Mouse (Mus musculus) MEL (cell line): ENCODE results near the gene Usp39. TPM values are rescaled to one million over a fixed set of nuclear protein-coding genes. Genes with fewer than 3 reads are reported as not detected.

Experiments used
- DNase-seq: peaks from one replicate; pipeline ENCODE4 v3.0.0; 2011; ENCODE audit warnings: low read depth, low spot score
- H3K27ac ChIP-seq: 2 replicates; pipeline ENCODE4 v1.5.1; 2012; ENCODE audit warnings: low read depth, mild to moderate bottlenecking, control low read depth, low read length, moderate library complexity; ENCODE audit not compliant: control insufficient read depth
- H3K27me3 ChIP-seq, 2 experiments: fragments of 150-350 bp in 1 of 2; sonication (generic) in 1 of 2; 2 replicates each; pipeline ENCODE4 v1.6.1; 2012; ENCODE audit warnings: low read length in 2 of 2, mild to moderate bottlenecking in 2 of 2, improper control_type of control experiment in 1 of 2, moderate library complexity in 1 of 2; ENCODE audit not compliant: insufficient read depth in 2 of 2, control insufficient read depth in 1 of 2
- H3K36me3 ChIP-seq, 2 experiments: 2 replicates each; pipeline ENCODE4 v1.6.1; 2012 to 2014; ENCODE audit warnings: low read length in 2 of 2, improper control_type of control experiment in 1 of 2, inconsistent platforms in 1 of 2, mild to moderate bottlenecking in 1 of 2; ENCODE audit not compliant: insufficient read depth in 2 of 2, control insufficient read depth in 1 of 2
- H3K4me1 ChIP-seq, 2 experiments: fragments of 150-350 bp in 1 of 2; sonication (generic) in 1 of 2; 2 replicates each; pipeline ENCODE4 v1.6.1; 2012; ENCODE audit warnings: low read length in 2 of 2, improper control_type of control experiment in 1 of 2, mild to moderate bottlenecking in 1 of 2; ENCODE audit not compliant: insufficient read depth in 2 of 2, control insufficient read depth in 1 of 2
- H3K4me3 ChIP-seq, 2 experiments: fragments of 150-350 bp in 1 of 2; sonication (generic) in 1 of 2; 2 replicates each; pipeline ENCODE4 v1.5.1; 2012; ENCODE audit warnings: low read depth in 2 of 2, low read length in 2 of 2, mild to moderate bottlenecking in 2 of 2, moderate library complexity in 2 of 2, control low read depth in 1 of 2, improper control_type of control experiment in 1 of 2; ENCODE audit not compliant: control insufficient read depth in 1 of 2, insufficient read depth in 1 of 2
- H3K79me2 ChIP-seq: 2 replicates; pipeline ENCODE4 v1.6.1; 2012; ENCODE audit warnings: mild to moderate bottlenecking, low read length, moderate library complexity; ENCODE audit not compliant: control insufficient read depth, poor library complexity, insufficient read depth
- H3K9ac ChIP-seq: 2 replicates; pipeline ENCODE4 v1.6.1; 2012; ENCODE audit warnings: low read depth, mild to moderate bottlenecking, control low read depth, low read length, moderate library complexity; ENCODE audit not compliant: control insufficient read depth, poor library complexity, severe bottlenecking
- H3K9me3 ChIP-seq: fragments of 150-350 bp; sonication (generic); replicated peaks from 2 replicates; pipeline ENCODE4 v1.6.1; 2012; ENCODE audit warnings: mild to moderate bottlenecking, low read length, improper control_type of control experiment, moderate library complexity; ENCODE audit not compliant: insufficient read depth
- CHD2 ChIP-seq: IDR thresholded peaks from 2 replicates; pipeline ENCODE4 v1.6.1; 2011; ENCODE audit warnings: low read length, improper control_type of control experiment
- EP300 ChIP-seq, 2 experiments: IDR thresholded peaks; 2 replicates each; pipeline ENCODE4 v1.6.1; 2011; ENCODE audit warnings: improper control_type of control experiment in 2 of 2, low read length in 2 of 2, low read depth in 1 of 2, mild to moderate bottlenecking in 1 of 2
- ETS1 ChIP-seq: IDR thresholded peaks from 2 replicates; pipeline ENCODE4 v1.6.1; 2012; ENCODE audit warnings: low read depth, mild to moderate bottlenecking, inconsistent platforms, low read length, improper control_type of control experiment, moderate library complexity
- GABPA ChIP-seq: IDR thresholded peaks from 2 replicates; pipeline ENCODE4 v1.6.1; 2012; ENCODE audit warnings: low read depth, mild to moderate bottlenecking, inconsistent platforms, low read length, improper control_type of control experiment, moderate library complexity
- GATA1 ChIP-seq: IDR thresholded peaks from 2 replicates; pipeline ENCODE4 v1.6.1; 2011; ENCODE audit warnings: low read depth, low read length, improper control_type of control experiment
- KAT2A ChIP-seq: conservative IDR thresholded peaks from 2 replicates; pipeline ENCODE4 v1.6.1; 2012; ENCODE audit warnings: low read depth, low read length, improper control_type of control experiment, inconsistent platforms
- MEF2A ChIP-seq: IDR thresholded peaks from 2 replicates; pipeline ENCODE4 v1.6.1; 2014; ENCODE audit warnings: low read depth, mild to moderate bottlenecking, inconsistent platforms, low read length, improper control_type of control experiment; ENCODE audit not compliant: poor library complexity, insufficient replicate concordance, severe bottlenecking; ENCODE audit errors: extremely low read depth
- MYC ChIP-seq: IDR thresholded peaks from 2 replicates; pipeline ENCODE4 v1.6.1; 2011; ENCODE audit warnings: low read depth, mild to moderate bottlenecking, low read length, improper control_type of control experiment, moderate library complexity
- POLR2AphosphoS2 ChIP-seq: IDR thresholded peaks from 2 replicates; pipeline ENCODE4 v1.6.1; 2011; ENCODE audit warnings: low read length, improper control_type of control experiment
- POLR2AphosphoS5 ChIP-seq: IDR thresholded peaks from 2 replicates; pipeline ENCODE4 v1.6.1; 2012; ENCODE audit warnings: low read depth, borderline replicate concordance, mild to moderate bottlenecking, inconsistent platforms, low read length, moderate library complexity, mixed read lengths
- USF2 ChIP-seq, 2 experiments: IDR thresholded peaks; 2 replicates each; pipeline ENCODE4 v1.6.1; 2011 to 2012; ENCODE audit warnings: improper control_type of control experiment in 2 of 2, low read length in 2 of 2, borderline replicate concordance in 1 of 2, inconsistent platforms in 1 of 2, low read depth in 1 of 2, mild to moderate bottlenecking in 1 of 2; ENCODE audit not compliant: insufficient read depth in 1 of 2
- polyA plus RNA-seq, 2 experiments: library from polyadenylated mRNA; stranded (reverse) in 1 of 2; unstranded in 1 of 2; fragments of >175 nt in 1 of 2; fragments of >200 nt in 1 of 2; gene quantifications; 2 replicates each; pipeline versions ENCODE4 v1.2.1 to v1.2.4; 2012; ENCODE audit warnings: low replicate concordance in 2 of 2, low read depth in 1 of 2; ENCODE audit not compliant: insufficient read length in 2 of 2, insufficient read depth in 1 of 2, missing spikeins in 1 of 2
- total RNA-seq: library from RNA; depleted of rRNA; stranded (reverse); fragments of 300-350 nt; gene quantifications from 2 replicates; pipeline ENCODE4 v1.2.3, GENCODE M21; 2012; rRNA removed

Usp39 gene
- total and polyA plus RNA-seq, 3 experiments, result 103 to 106 TPM; not detected in 1

DNA sequence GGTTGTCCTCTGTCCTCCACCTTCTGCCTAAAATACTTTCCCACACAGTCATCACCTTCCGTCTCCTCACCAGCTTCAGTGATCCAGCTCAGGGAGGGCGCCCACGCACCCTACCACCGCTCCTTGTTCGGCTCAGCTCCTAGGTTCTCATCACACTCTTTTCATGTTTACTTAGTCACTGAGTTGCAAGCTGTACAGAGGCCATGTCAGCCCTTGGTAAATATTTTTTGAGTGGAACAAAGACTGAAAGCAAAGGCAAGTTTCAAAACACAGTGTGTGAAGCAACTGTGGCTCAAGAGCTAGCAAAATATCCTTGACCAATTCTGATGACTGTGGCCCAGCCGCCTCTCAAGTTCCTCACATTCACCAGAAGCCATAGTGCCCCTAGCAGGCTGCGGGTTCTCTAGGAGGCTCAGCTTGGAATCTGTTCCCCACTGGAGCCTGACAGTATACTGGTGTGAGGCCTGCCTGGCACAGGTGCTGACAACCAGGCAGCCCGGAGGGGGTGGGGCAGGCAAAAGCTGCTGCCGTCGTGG is 72.8 kb downstream of the Usp39 start:
- no peak for DNase-seq
- Histone ChIP-seq H3K27me3 (peaks cover 4% of the 10 kb centered on the region in 2 experiments; a peak in 2 of 4 replicates), H3K79me2 (no peaks in the 10 kb centered on the region), H3K4me1 (no peaks in the 10 kb centered on the region), H3K9ac (no peak overlapping the region), H3K27ac (no peak overlapping the region), H3K36me3 (no peaks in the 10 kb centered on the region), H3K9me3 (no peaks in the 10 kb centered on the region), H3K4me3 (no peak overlapping the region)
- TF ChIP-seq CHD2, result no peak

DNA sequence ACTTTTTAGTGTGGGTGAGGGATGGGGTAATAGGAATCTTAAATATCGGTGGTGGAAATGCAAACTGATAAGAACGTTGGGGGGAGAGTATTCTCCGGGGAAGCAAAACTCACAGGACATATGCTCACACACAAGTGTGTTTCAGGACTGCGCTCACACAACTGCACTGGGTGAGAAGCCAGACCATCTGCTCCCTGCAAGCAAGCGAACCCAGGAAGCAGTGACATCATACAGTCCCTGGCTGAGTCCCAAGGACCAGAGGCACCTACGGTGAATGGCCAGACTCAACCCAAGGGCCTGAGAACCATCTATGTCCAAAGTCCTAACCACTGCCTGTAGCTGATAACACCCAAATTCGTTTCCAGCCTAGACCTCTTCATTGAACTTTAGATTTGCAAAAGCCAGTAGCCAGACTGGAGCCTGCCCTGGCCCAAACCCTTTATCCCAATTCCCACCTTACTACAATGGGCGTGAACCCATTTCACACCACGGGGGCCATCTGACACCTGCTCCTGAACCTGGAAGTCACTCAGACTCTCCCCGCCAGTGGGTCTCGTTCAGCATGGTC is 73.9 kb downstream of the Usp39 start:
- TF ChIP-seq POLR2AphosphoS2, result no peak
- TF ChIP-seq EP300 (IDR thresholded peaks at IDR 0.05; ENCODE audit: low read depth in 1 of 2, low read length in 2 of 2), result no peak
- no peak for TF ChIP-seq POLR2AphosphoS5
- TF ChIP-seq MYC, result no peak
- TF ChIP-seq GABPA, result no peak
- no peak for TF ChIP-seq ETS1
- H3K27ac ChIP-seq, result no peak overlapping the region
- H3K4me3 ChIP-seq, result no peak overlapping the region
- H3K9me3 ChIP-seq, result no peaks in the 10 kb centered on the region
- no peaks in the 10 kb centered on the region for H3K79me2 ChIP-seq
- no peak overlapping the region for H3K9ac ChIP-seq
- H3K27me3 ChIP-seq, result peaks cover 6 to 8% of the 10 kb centered on the region in 2 experiments; a peak in 3 of 4 replicates
- no peaks in the 10 kb centered on the region for H3K36me3 ChIP-seq
- H3K4me1 ChIP-seq, result no peaks in the 10 kb centered on the region
- DNase-seq, result no peak

DNA sequence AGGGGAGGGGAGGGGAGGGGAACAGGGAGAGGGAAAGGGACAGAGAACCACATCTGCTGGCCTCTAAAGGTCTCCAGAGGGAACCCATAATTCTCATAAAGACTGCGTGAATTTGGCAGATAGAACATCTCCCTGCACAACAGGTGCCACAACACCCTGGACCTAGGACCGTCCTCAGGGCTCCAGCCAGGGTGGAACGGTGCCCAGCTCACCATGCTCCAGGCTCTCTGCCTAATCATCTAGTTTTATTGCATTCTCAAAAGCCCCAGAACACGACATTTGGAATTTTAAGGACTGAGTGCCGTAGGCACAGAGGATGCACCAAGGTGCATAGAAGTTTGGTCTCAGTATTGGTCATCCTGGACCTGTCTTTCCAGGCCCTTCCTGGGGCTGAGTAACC is 74.7 kb downstream of the Usp39 start:
- no peaks in the 10 kb centered on the region for H3K79me2 ChIP-seq
- no peak overlapping the region for H3K4me3 ChIP-seq
- no peak for DNase-seq
- H3K27me3 ChIP-seq, result peaks cover 6 to 10% of the 10 kb centered on the region in 2 experiments
- no peak overlapping the region for H3K9ac ChIP-seq
- no peak overlapping the region for H3K27ac ChIP-seq
- no peak for TF ChIP-seq MEF2A
- no peak for TF ChIP-seq KAT2A
- no peak for TF ChIP-seq GATA1
- TF ChIP-seq USF2 (IDR thresholded peaks at IDR 0.05; ENCODE audit: borderline replicate concordance in 1 of 2, insufficient read depth in 1 of 2, low read depth in 1 of 2, low read length in 2 of 2), result no peak
- H3K9me3 ChIP-seq, result no peaks in the 10 kb centered on the region
- no peaks in the 10 kb centered on the region for H3K4me1 ChIP-seq
- H3K36me3 ChIP-seq, result no peaks in the 10 kb centered on the region

Other genes with a start within 250 kb of the Usp39 start
- 20.1 and 24.4 TPM in 2 replicates for gene St3gal5, start 247.6 kb downstream of the Usp39 start, total RNA-seq
- 10 to 100 TPM in 1 of 2 experiments, not detected in 1; 51.8 TPM for gene St3gal5, start 247.6 kb downstream of the Usp39 start, polyA plus RNA-seq
- gene Atoh8, start 109.6 kb downstream of the Usp39 start, total RNA-seq, result not detected in 2 replicates
- not detected for gene Atoh8, start 109.6 kb downstream of the Usp39 start, polyA plus RNA-seq
- not detected in 2 replicates for gene Sftpb, start 40.6 kb downstream of the Usp39 start, total RNA-seq
- gene Sftpb, start 40.6 kb downstream of the Usp39 start, polyA plus RNA-seq, result not detected
- 13.8 and 14.2 TPM in 2 replicates for gene 0610030E20Rik, start 2.1 kb upstream of the Usp39 start, total RNA-seq
- gene 0610030E20Rik, start 2.1 kb upstream of the Usp39 start, polyA plus RNA-seq, result 10 to 100 TPM in 1 of 2 experiments, not detected in 1; 28.5 TPM
- 0.15 and 0.16 TPM in 2 replicates for gene Tmem150a, start 10.3 kb upstream of the Usp39 start, total RNA-seq
- gene Tmem150a, start 10.3 kb upstream of the Usp39 start, polyA plus RNA-seq, result 1 to 10 TPM in 1 of 2 experiments, not detected in 1; 2.5 TPM
- 47.2 and 50.7 TPM in 2 replicates for gene Rnf181, start 21.8 kb upstream of the Usp39 start, total RNA-seq
- 100 to 1,000 TPM; 107 to 268 TPM for gene Rnf181, start 21.8 kb upstream of the Usp39 start, polyA plus RNA-seq
- gene Vamp5, start 35.3 kb upstream of the Usp39 start, total RNA-seq, result 490 and 593 TPM in 2 replicates
- 100 to 1,000 TPM in 1 of 2 experiments, not detected in 1; 465 TPM for gene Vamp5, start 35.3 kb upstream of the Usp39 start, polyA plus RNA-seq
- gene Vamp8, start 45.5 kb upstream of the Usp39 start, total RNA-seq, result 130 and 164 TPM in 2 replicates
- 100 to 1,000 TPM in 1 of 2 experiments, not detected in 1; 179 TPM for gene Vamp8, start 45.5 kb upstream of the Usp39 start, polyA plus RNA-seq
- gene Ggcx, start 69.1 kb upstream of the Usp39 start, total RNA-seq, result 5.0 and 5.2 TPM in 2 replicates
- 1 to 10 TPM in 1 of 2 experiments, not detected in 1; 5.4 TPM for gene Ggcx, start 69.1 kb upstream of the Usp39 start, polyA plus RNA-seq
- gene Mat2a, start 94.4 kb upstream of the Usp39 start, total RNA-seq, result 233 and 319 TPM in 2 replicates
- gene Mat2a, start 94.4 kb upstream of the Usp39 start, polyA plus RNA-seq, result 1,000 to 10,000 TPM in 1 of 2 experiments, 100 to 1,000 TPM in 1; 357 to 3,179 TPM
- not detected in 2 replicates for gene Sh2d6, start 176.5 kb upstream of the Usp39 start, total RNA-seq
- under 1 TPM in 1 of 2 experiments, not detected in 1; 0.17 TPM for gene Sh2d6, start 176.5 kb upstream of the Usp39 start, polyA plus RNA-seq
- gene Capg, start 199.2 kb upstream of the Usp39 start, total RNA-seq, result 222 and 241 TPM in 2 replicates
- gene Capg, start 199.2 kb upstream of the Usp39 start, polyA plus RNA-seq, result 100 to 1,000 TPM in 1 of 2 experiments, not detected in 1; 283 TPM